Mouse (Mus musculus): ENCODE measurements around the gene Tor3a. TPM values are rescaled to one million over a fixed set of nuclear protein-coding genes. Genes with fewer than 3 reads are reported as not detected.

Tor3a gene
- polyA plus RNA-seq, 1 experiment from 2014 or later = 3.3 TPM

DNA sequence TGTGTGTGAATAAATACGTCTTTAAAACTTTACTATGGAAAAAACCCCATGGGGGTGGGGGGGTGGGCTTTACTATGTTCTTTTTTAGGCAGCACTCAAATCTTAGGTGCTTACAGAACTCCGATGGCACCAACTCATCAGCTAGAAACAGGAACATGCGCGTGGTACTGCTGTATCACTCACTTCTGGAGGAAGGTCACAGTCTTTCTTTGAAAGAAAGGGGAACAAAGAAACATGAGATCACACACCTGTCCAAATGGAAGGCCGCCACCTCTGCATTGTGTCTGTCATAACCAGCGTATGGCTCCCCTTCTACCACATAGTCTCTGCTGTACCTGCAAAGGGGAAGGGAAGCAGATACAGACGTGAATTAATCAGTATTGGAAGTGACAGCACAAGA is 28.0 kb upstream of the Tor3a start:
- H3K9ac ChIP-seq = no peak overlapping the region
- WGBS = 95% methylated on average over 7 of the region's 7 CpGs
- H3K4me3 ChIP-seq = no peak overlapping the region
- no peak overlapping the region for H3K4me2 ChIP-seq (replicated peaks)
- ATAC-seq (ENCODE audit: low FRiP score, low read depth) = no peak
- H3K4me1 ChIP-seq = no peaks in the 10 kb centered on the region
- H3K9me3 ChIP-seq = no peaks in the 10 kb centered on the region
- H3K27me3 ChIP-seq (replicated peaks) = no peaks in the 10 kb centered on the region
- H3K27ac ChIP-seq = no peak overlapping the region
- peaks cover 59% of the 10 kb centered on the region for H3K36me3 ChIP-seq

- Histone ChIP-seq H3K4me3 (no peak overlapping the region), H3K4me1 (no peaks in the 10 kb centered on the region), H3K9ac (no peak overlapping the region), H3K9me3 (no peaks in the 10 kb centered on the region), H3K36me3 (peaks cover 69% of the 10 kb centered on the region), H3K27me3 (replicated peaks) (no peaks in the 10 kb centered on the region), H3K27ac (no peak overlapping the region), H3K4me2 (replicated peaks) (no peak overlapping the region)
- 78% methylated on average over 7 of the region's 7 CpGs for WGBS
- ATAC-seq (ENCODE audit: low FRiP score, low read depth) = no peak
Measured at GRCm38 (mm10) chr1:156686025-156686661, 12.0 kb upstream of the Tor3a start.

DNA sequence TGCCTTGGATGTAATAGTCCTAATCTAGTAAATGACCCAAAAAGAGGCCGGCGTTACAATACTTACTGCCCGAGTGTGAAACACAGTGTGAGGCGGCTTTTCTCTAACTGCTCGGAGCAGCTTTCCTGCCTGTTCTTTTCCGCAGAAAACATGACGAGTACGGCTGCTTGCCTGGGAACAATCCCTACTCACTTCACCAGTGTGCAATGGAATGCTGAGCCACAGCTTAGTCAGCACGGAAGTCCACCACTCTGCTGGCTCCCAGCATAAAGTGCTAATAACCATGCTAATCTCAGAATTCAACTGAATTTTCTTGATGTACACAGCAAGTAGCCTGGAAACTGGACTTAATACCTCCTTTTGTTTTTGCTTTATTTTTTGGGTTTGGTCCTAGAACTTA is 5.4 kb upstream of the Tor3a start:
- Histone ChIP-seq H3K27ac (no peak overlapping the region), H3K9ac (no peak overlapping the region), H3K4me3 (no peak overlapping the region), H3K9me3 (no peaks in the 10 kb centered on the region), H3K4me2 (replicated peaks) (no peak overlapping the region), H3K36me3 (peaks cover 28% of the 10 kb centered on the region), H3K27me3 (replicated peaks) (no peaks in the 10 kb centered on the region), H3K4me1 (peaks cover under 1% of the 10 kb centered on the region; the same call in 1 of the 2 replicates)
- ATAC-seq (ENCODE audit: low FRiP score, low read depth) = no peak
- WGBS = 76% methylated on average over 9 of the region's 9 CpGs

DNA sequence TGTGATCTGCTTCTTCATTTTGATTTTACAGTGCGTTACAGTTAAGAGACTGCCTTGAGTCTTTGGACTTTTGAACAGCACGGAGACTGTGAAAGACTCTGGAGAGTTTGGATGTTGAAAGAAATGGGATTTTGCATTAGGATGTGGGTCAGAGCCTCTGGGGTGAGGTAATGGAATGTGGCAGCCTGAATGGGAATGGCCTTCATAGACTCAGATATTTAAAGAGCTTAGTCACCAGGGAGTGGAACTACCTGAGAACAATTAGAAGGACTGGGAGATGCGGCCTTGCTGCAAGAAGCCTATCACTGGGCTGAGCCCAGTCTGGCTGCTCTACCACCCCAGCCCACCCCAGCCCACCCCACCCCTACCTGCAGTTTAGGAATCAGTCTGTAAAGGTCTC is 3.1 kb upstream of the Tor3a start:
- Histone ChIP-seq H3K4me2 (replicated peaks) (no peak overlapping the region), H3K9me3 (no peaks in the 10 kb centered on the region), H3K9ac (no peak overlapping the region), H3K36me3 (peaks cover 17% of the 10 kb centered on the region), H3K4me3 (no peak overlapping the region), H3K27ac (no peak overlapping the region), H3K27me3 (replicated peaks) (peaks cover 3% of the 10 kb centered on the region; the same call in 1 of the 2 replicates), H3K4me1 (peaks cover 20% of the 10 kb centered on the region)
- ATAC-seq (ENCODE audit: low FRiP score, low read depth) = no peak
- WGBS = 93% methylated on average over 3 of the region's 3 CpGs

- 85% methylated on average over 5 of the region's 5 CpGs for WGBS
Measured at GRCm38 (mm10) chr1:156676596-156676995, 2.4 kb upstream of the Tor3a start.

GRCm38 (mm10) chr1:156676171-156676570 is 2.0 kb upstream of the Tor3a start:
- Histone ChIP-seq H3K4me1 (peaks cover 20% of the 10 kb centered on the region), H3K27ac (no peak overlapping the region), H3K36me3 (peaks cover 14% of the 10 kb centered on the region), H3K9ac (no peak overlapping the region), H3K9me3 (no peaks in the 10 kb centered on the region), H3K27me3 (replicated peaks) (peaks cover 3% of the 10 kb centered on the region; the same call in 1 of the 2 replicates), H3K4me3 (no peak overlapping the region), H3K4me2 (replicated peaks) (no peak overlapping the region)
- WGBS = 47% methylated on average over 12 of the region's 12 CpGs
- ATAC-seq (ENCODE audit: low FRiP score, low read depth) = no peak

More at GRCm38 (mm10) chr1:156676596-156676995, 2.4 kb upstream of the Tor3a start:
- H3K4me2 ChIP-seq (replicated peaks) = no peak overlapping the region
- H3K27me3 ChIP-seq (replicated peaks) = peaks cover 3% of the 10 kb centered on the region; the same call in 1 of the 2 replicates
- H3K9ac ChIP-seq = no peak overlapping the region
- H3K4me1 ChIP-seq = peaks cover 20% of the 10 kb centered on the region
- no peak for ATAC-seq (ENCODE audit: low FRiP score, low read depth)
- H3K27ac ChIP-seq = no peak overlapping the region
- H3K36me3 ChIP-seq = peaks cover 17% of the 10 kb centered on the region
- H3K9me3 ChIP-seq = no peaks in the 10 kb centered on the region
- H3K4me3 ChIP-seq = no peak overlapping the region

GRCm38 (mm10) chr1:156673476-156674194 is 521 bp downstream of the Tor3a start:
- H3K4me3 ChIP-seq = peak overlapping the region; percentile 55
- peaks cover under 1% of the 10 kb centered on the region; the same call in 1 of the 2 replicates for H3K36me3 ChIP-seq
- H3K9me3 ChIP-seq = no peaks in the 10 kb centered on the region
- no peak overlapping the region for H3K27ac ChIP-seq
- peaks cover 3% of the 10 kb centered on the region; the same call in 1 of the 2 replicates for H3K27me3 ChIP-seq (replicated peaks)
- 1% methylated on average over 29 of the region's 29 CpGs for WGBS
- peaks cover 25% of the 10 kb centered on the region for H3K4me1 ChIP-seq
- H3K9ac ChIP-seq = peak overlapping the region; percentile 65
- peak overlapping the region; percentile 99 for H3K4me2 ChIP-seq (replicated peaks)
- peak; percentile 42; the same call in 1 of the 2 replicates for ATAC-seq (ENCODE audit: low FRiP score, low read depth)

DNA sequence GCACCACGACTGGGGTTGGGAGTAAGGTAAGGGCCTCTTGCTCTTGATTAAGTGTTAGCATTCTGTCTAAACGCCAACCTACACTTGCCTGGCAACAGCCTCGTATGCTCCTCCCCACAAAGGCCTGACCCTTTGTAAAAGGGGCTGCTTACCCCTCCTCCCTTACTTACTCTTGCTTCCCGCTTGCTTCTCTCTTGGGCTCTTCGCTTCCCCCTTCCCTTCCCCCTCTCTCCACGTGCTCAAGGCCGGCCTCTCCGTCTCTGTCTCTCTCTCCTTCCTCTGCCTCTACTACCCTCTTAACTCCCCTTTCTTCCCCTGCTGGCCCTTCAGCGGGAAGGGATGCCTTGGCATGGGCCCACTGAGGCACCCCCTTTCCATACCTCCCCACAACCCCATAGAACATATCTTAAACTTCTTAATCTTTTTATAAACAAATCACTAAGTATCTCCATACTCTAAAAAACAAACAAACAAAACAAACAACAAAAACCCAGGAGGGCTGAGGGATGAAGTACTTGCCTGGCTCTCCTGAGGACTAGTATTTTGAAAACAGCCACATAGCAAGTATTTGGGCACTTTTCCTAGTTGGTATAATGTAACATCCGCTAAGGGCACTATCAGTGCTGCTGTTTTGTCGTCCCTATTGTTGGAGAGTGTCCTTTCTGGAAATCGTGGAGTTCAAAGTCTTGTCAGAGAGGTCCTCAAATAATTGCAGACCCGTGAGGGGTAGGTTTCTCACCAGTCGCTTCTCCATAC is 1.3 kb downstream of the Tor3a start:
- Histone ChIP-seq H3K4me1 (peaks cover 30% of the 10 kb centered on the region), H3K27ac (no peak overlapping the region), H3K9me3 (no peaks in the 10 kb centered on the region), H3K27me3 (replicated peaks) (peaks cover 3% of the 10 kb centered on the region; the same call in 1 of the 2 replicates), H3K4me3 (peak overlapping the region; percentile 55), H3K4me2 (replicated peaks) (peak overlapping the region; percentile 99), H3K9ac (no peak overlapping the region), H3K36me3 (no peaks in the 10 kb centered on the region)
- 5% methylated on average over 14 of the region's 14 CpGs for WGBS
- no peak for ATAC-seq (ENCODE audit: low FRiP score, low read depth)

GRCm38 (mm10) chr1:156671921-156672320 is 2.2 kb downstream of the Tor3a start:
- Histone ChIP-seq H3K36me3 (no peaks in the 10 kb centered on the region), H3K9me3 (no peaks in the 10 kb centered on the region), H3K27ac (no peak overlapping the region), H3K4me1 (peaks cover 30% of the 10 kb centered on the region), H3K4me3 (no peak overlapping the region), H3K4me2 (replicated peaks) (no peak overlapping the region), H3K9ac (no peak overlapping the region), H3K27me3 (replicated peaks) (peaks cover 3% of the 10 kb centered on the region; the same call in 1 of the 2 replicates)
- no peak for ATAC-seq (ENCODE audit: low FRiP score, low read depth)
- WGBS = 90% methylated on average over 3 of the region's 3 CpGs

GRCm38 (mm10) chr1:156669208-156669983 is 4.8 kb downstream of the Tor3a start:
- 34% methylated on average over 11 of the region's 11 CpGs for WGBS
- no peak for ATAC-seq (ENCODE audit: low FRiP score, low read depth)
- Histone ChIP-seq H3K27me3 (replicated peaks) (peaks cover 3% of the 10 kb centered on the region; the same call in 1 of the 2 replicates), H3K27ac (no peak overlapping the region), H3K4me2 (replicated peaks) (no peak overlapping the region), H3K4me3 (no peak overlapping the region), H3K4me1 (peaks cover 27% of the 10 kb centered on the region), H3K9ac (no peak overlapping the region), H3K36me3 (no peaks in the 10 kb centered on the region), H3K9me3 (no peaks in the 10 kb centered on the region)

DNA sequence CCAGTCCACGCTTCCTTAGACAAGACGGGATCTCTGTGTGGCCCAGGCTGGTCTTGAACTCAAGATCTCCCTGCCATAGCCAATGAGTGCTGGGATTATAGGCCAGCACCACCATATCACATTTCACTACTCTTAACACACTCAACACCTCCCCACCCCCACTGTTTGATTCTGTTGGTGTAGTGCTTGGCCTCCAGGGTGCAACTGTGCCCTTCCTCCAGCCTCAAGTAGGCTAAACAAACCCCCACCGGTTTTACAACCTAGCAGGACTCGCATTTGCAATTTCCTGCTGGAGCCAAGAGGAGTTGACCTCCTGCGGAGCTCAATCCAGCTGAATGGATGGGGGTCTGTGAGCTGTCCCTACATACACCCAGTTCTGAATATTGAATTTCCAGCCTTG is 5.6 kb downstream of the Tor3a start:
- no peak overlapping the region for H3K4me2 ChIP-seq (replicated peaks)
- no peak overlapping the region for H3K9ac ChIP-seq
- 0 out of 2 replicates have a peak, but pooled peaks cover 3% of the 10 kb centered on the region for H3K27me3 ChIP-seq (replicated peaks)
- H3K27ac ChIP-seq = no peak overlapping the region
- 28% methylated on average over 5 of the region's 5 CpGs for WGBS
- no peak for ATAC-seq (ENCODE audit: low FRiP score, low read depth)
- no peaks in the 10 kb centered on the region for H3K36me3 ChIP-seq
- no peak overlapping the region for H3K4me3 ChIP-seq
- H3K9me3 ChIP-seq = no peaks in the 10 kb centered on the region
- H3K4me1 ChIP-seq = peaks cover 21% of the 10 kb centered on the region
